Mouse (Mus musculus): ENCODE data around the gene Ccdc96.

Ccdc96 gene

GRCm38 (mm10) chr5:36484171-36484990 is at the start of gene Ccdc96, which contains the start of gene Tada2b:
TSS of gene Ccdc96 (plus strand) at chr5:36484588.
TSS of gene Tada2b (minus strand) at chr5:36484285.
- Histone ChIP-seq H3K36me3 (ENCODE audit: insufficient read depth, low read length) (peaks cover 15% of the 10 kb centered on the region), H3K4me1 (replicated peaks; ENCODE audit: low read depth, low read length) (peaks cover 44% of the 10 kb centered on the region), H3K27me3 (ENCODE audit: insufficient read depth, low read length) (peaks cover 27% of the 10 kb centered on the region), H3K9me3 (ENCODE audit: low read length) (no peaks in the 10 kb centered on the region), H3K4me3 (replicated peaks; ENCODE audit: low read length) (peak within 1 kb of the TSS; percentile 97)
- TF ChIP-seq NANOG (IDR thresholded peaks at IDR 0.05; ENCODE audit: borderline replicate concordance, low read length) = no peak
- no peak for TF ChIP-seq CTCF (conservative IDR thresholded peaks at IDR 0.05; ENCODE audit: low read length)
- TF ChIP-seq POU5F1 (IDR thresholded peaks at IDR 0.05; ENCODE audit: borderline replicate concordance, low read length) = no peak

- Histone ChIP-seq H3K4me3 (replicated peaks; ENCODE audit: low read length) (no peak overlapping the region), H3K27me3 (ENCODE audit: insufficient read depth, low read length) (no peaks in the 10 kb centered on the region), H3K9me3 (ENCODE audit: low read length) (no peaks in the 10 kb centered on the region), H3K4me1 (replicated peaks; ENCODE audit: low read depth, low read length) (no peaks in the 10 kb centered on the region), H3K36me3 (ENCODE audit: insufficient read depth, low read length) (no peaks in the 10 kb centered on the region)
- TF ChIP-seq POU5F1 (IDR thresholded peaks at IDR 0.05; ENCODE audit: borderline replicate concordance, low read length) = no peak
- TF ChIP-seq CTCF (conservative IDR thresholded peaks at IDR 0.05; ENCODE audit: low read length) = no peak
- no peak for TF ChIP-seq NANOG (IDR thresholded peaks at IDR 0.05; ENCODE audit: borderline replicate concordance, low read length)
Observed at GRCm38 (mm10) chr5:36436858-36437257, 47.5 kb upstream of the Ccdc96 start.

- H3K4me3 ChIP-seq (replicated peaks; ENCODE audit: low read length) = no peak overlapping the region
- no peak for TF ChIP-seq CTCF (conservative IDR thresholded peaks at IDR 0.05; ENCODE audit: low read length)
- TF ChIP-seq POU5F1 (IDR thresholded peaks at IDR 0.05; ENCODE audit: borderline replicate concordance, low read length) = no peak
- TF ChIP-seq NANOG (IDR thresholded peaks at IDR 0.05; ENCODE audit: borderline replicate concordance, low read length) = no peak
- no peaks in the 10 kb centered on the region for H3K36me3 ChIP-seq (ENCODE audit: insufficient read depth, low read length)
- no peaks in the 10 kb centered on the region for H3K27me3 ChIP-seq (ENCODE audit: insufficient read depth, low read length)
- H3K4me1 ChIP-seq (replicated peaks; ENCODE audit: low read depth, low read length) = peaks cover 11% of the 10 kb centered on the region; the same call in 1 of the 2 replicates
- H3K9me3 ChIP-seq (ENCODE audit: low read length) = no peaks in the 10 kb centered on the region
Observed at GRCm38 (mm10) chr5:36440741-36441140, 43.6 kb upstream of the Ccdc96 start.

GRCm38 (mm10) chr5:36444611-36445010 is 39.8 kb upstream of the Ccdc96 start:
- H3K9me3 ChIP-seq (ENCODE audit: low read length) = no peaks in the 10 kb centered on the region
- no peaks in the 10 kb centered on the region; the same call in 1 of the 2 replicates for H3K27me3 ChIP-seq (ENCODE audit: insufficient read depth, low read length)
- TF ChIP-seq POU5F1 (IDR thresholded peaks at IDR 0.05; ENCODE audit: borderline replicate concordance, low read length) (no peak), CTCF (conservative IDR thresholded peaks at IDR 0.05; ENCODE audit: low read length) (no peak), NANOG (IDR thresholded peaks at IDR 0.05; ENCODE audit: borderline replicate concordance, low read length) (no peak)
- H3K4me1 ChIP-seq (replicated peaks; ENCODE audit: low read depth, low read length) = peaks cover 23% of the 10 kb centered on the region
- no peak overlapping the region for H3K4me3 ChIP-seq (replicated peaks; ENCODE audit: low read length)
- H3K36me3 ChIP-seq (ENCODE audit: insufficient read depth, low read length) = no peaks in the 10 kb centered on the region

GRCm38 (mm10) chr5:36445028-36445427 is 39.4 kb upstream of the Ccdc96 start:
- H3K27me3 ChIP-seq (ENCODE audit: insufficient read depth, low read length) = no peaks in the 10 kb centered on the region; the same call in 1 of the 2 replicates
- H3K4me3 ChIP-seq (replicated peaks; ENCODE audit: low read length) = no peak overlapping the region; the same call in 1 of the 2 replicates
- peaks cover 23% of the 10 kb centered on the region for H3K4me1 ChIP-seq (replicated peaks; ENCODE audit: low read depth, low read length)
- H3K36me3 ChIP-seq (ENCODE audit: insufficient read depth, low read length) = no peaks in the 10 kb centered on the region
- no peaks in the 10 kb centered on the region for H3K9me3 ChIP-seq (ENCODE audit: low read length)
- no peak for TF ChIP-seq NANOG (IDR thresholded peaks at IDR 0.05; ENCODE audit: borderline replicate concordance, low read length)
- no peak for TF ChIP-seq POU5F1 (IDR thresholded peaks at IDR 0.05; ENCODE audit: borderline replicate concordance, low read length)
- TF ChIP-seq CTCF (conservative IDR thresholded peaks at IDR 0.05; ENCODE audit: low read length) = no peak

GRCm38 (mm10) chr5:36446166-36446890 is 38.1 kb upstream of the Ccdc96 start:
- Histone ChIP-seq H3K36me3 (ENCODE audit: insufficient read depth, low read length) (no peaks in the 10 kb centered on the region), H3K27me3 (ENCODE audit: insufficient read depth, low read length) (no peaks in the 10 kb centered on the region; the same call in 1 of the 2 replicates), H3K4me1 (replicated peaks; ENCODE audit: low read depth, low read length) (peaks cover 23% of the 10 kb centered on the region), H3K9me3 (ENCODE audit: low read length) (no peaks in the 10 kb centered on the region), H3K4me3 (replicated peaks; ENCODE audit: low read length) (no peak overlapping the region)
- TF ChIP-seq NANOG (IDR thresholded peaks at IDR 0.05; ENCODE audit: borderline replicate concordance, low read length) (no peak), CTCF (conservative IDR thresholded peaks at IDR 0.05; ENCODE audit: low read length) (no peak), POU5F1 (IDR thresholded peaks at IDR 0.05; ENCODE audit: borderline replicate concordance, low read length) (no peak)

- TF ChIP-seq CTCF (conservative IDR thresholded peaks at IDR 0.05; ENCODE audit: low read length) (no peak), NANOG (IDR thresholded peaks at IDR 0.05; ENCODE audit: borderline replicate concordance, low read length) (no peak), POU5F1 (IDR thresholded peaks at IDR 0.05; ENCODE audit: borderline replicate concordance, low read length) (no peak)
- Histone ChIP-seq H3K4me3 (replicated peaks; ENCODE audit: low read length) (no peak overlapping the region), H3K4me1 (replicated peaks; ENCODE audit: low read depth, low read length) (peaks cover 23% of the 10 kb centered on the region), H3K36me3 (ENCODE audit: insufficient read depth, low read length) (no peaks in the 10 kb centered on the region), H3K27me3 (ENCODE audit: insufficient read depth, low read length) (no peaks in the 10 kb centered on the region; the same call in none of the 2 replicates), H3K9me3 (ENCODE audit: low read length) (no peaks in the 10 kb centered on the region)
Observed at GRCm38 (mm10) chr5:36447872-36448271, 36.5 kb upstream of the Ccdc96 start.

GRCm38 (mm10) chr5:36449710-36450358 is 34.6 kb upstream of the Ccdc96 start:
- Histone ChIP-seq H3K4me1 (replicated peaks; ENCODE audit: low read depth, low read length) (peaks cover 23% of the 10 kb centered on the region), H3K9me3 (ENCODE audit: low read length) (no peaks in the 10 kb centered on the region), H3K4me3 (replicated peaks; ENCODE audit: low read length) (no peak overlapping the region), H3K27me3 (ENCODE audit: insufficient read depth, low read length) (no peaks in the 10 kb centered on the region; the same call in none of the 2 replicates), H3K36me3 (ENCODE audit: insufficient read depth, low read length) (no peaks in the 10 kb centered on the region)
- TF ChIP-seq CTCF (conservative IDR thresholded peaks at IDR 0.05; ENCODE audit: low read length) (no peak), NANOG (IDR thresholded peaks at IDR 0.05; ENCODE audit: borderline replicate concordance, low read length) (no peak), POU5F1 (IDR thresholded peaks at IDR 0.05; ENCODE audit: borderline replicate concordance, low read length) (no peak)

All from E14TG2a.4 (cell line).